Mouse (Mus musculus) heart, adult 2 months (tissue): Measurements from ENCODE around the gene Arhgap31. TPM values are rescaled to one million over a fixed set of nuclear protein-coding genes. Genes with fewer than 3 reads are reported as not detected.

Source experiments
- DNase-seq, 2 experiments: peaks; one replicate each; pipeline ENCODE4 v3.0.0; 2021
- H3K27ac ChIP-seq: fragments of 200-600 bp; 2 replicates; pipeline ENCODE4 v1.8.1; 2022
- H3K27me3 ChIP-seq: fragments of 200-500 bp; 2 replicates; pipeline ENCODE4 v1.6.1; 2012; ENCODE audit warnings: mild to moderate bottlenecking, low read length, inconsistent platforms, mixed read lengths; ENCODE audit not compliant: control insufficient read depth, insufficient read depth
- H3K36me3 ChIP-seq: fragments of 200-500 bp; 2 replicates; pipeline ENCODE4 v1.6.1; 2012; ENCODE audit warnings: low read length, inconsistent platforms; ENCODE audit not compliant: control insufficient read depth, insufficient read depth
- H3K4me1 ChIP-seq: fragments of 200-500 bp; 2 replicates; pipeline ENCODE4 v1.6.1; 2011; ENCODE audit warnings: low read length; ENCODE audit not compliant: control insufficient read depth, insufficient read depth
- H3K4me3 ChIP-seq: fragments of 200-600 bp; 2 replicates; pipeline ENCODE4 v1.8.1; 2022
- H3K79me2 ChIP-seq: fragments of 200-500 bp; replicated peaks from 2 replicates; pipeline ENCODE4 v1.6.1; 2012; ENCODE audit warnings: mild to moderate bottlenecking, inconsistent platforms, low read length, moderate library complexity, mixed read lengths; ENCODE audit not compliant: control insufficient read depth, insufficient read depth
- H3K9ac ChIP-seq: fragments of 200-500 bp; 2 replicates; pipeline ENCODE4 v1.6.1; 2012; ENCODE audit warnings: low read depth, mild to moderate bottlenecking, control low read depth, inconsistent platforms, low read length, mixed read lengths
- CTCF ChIP-seq: fragments of 200-600 bp; IDR thresholded peaks from 2 replicates; pipeline ENCODE4 v1.8.1; 2022; ENCODE audit warnings: antibody characterized with exemption, mild to moderate bottlenecking, moderate library complexity
- EP300 ChIP-seq: fragments of 200-500 bp; IDR thresholded peaks from 2 replicates; pipeline ENCODE4 v1.6.1; 2011; ENCODE audit warnings: low read depth, low read length, control low read depth; ENCODE audit not compliant: insufficient read depth
- POLR2A ChIP-seq: fragments of 200-500 bp; IDR thresholded peaks from 2 replicates; pipeline ENCODE4 v1.6.1; 2011; ENCODE audit warnings: mild to moderate bottlenecking, low read depth, low read length, control low read depth; ENCODE audit not compliant: insufficient read depth
- WGBS: fragments of 180-500 bp; shearing (Covaris S2); methylation state at CpG from one replicate; pipeline ENCODE4 v1.1.7; 2018; 5-methylcytosine and 5-hydroxymethylcytosine counted together
- intact Hi-C: fragments of 180-260 bp; cut with DNase I; formaldehyde crosslinking; loops from one replicate; pipeline ENCODE4 v1.15.1; 2025
- polyA plus RNA-seq: library from polyadenylated mRNA; depleted of rRNA; stranded (reverse); fragments of >200 nt; gene quantifications from 2 replicates; pipeline ENCODE4 v1.2.3, GENCODE M21; 2012
- total RNA-seq, 2 experiments: library from RNA; stranded (reverse); gene quantifications; 2 replicates each; pipeline ENCODE4 v1.2.3; 2021

The Arhgap31 gene
- total and polyA plus RNA-seq, 3 experiments, result 14.1 to 41.2 (median 38.2) TPM

- no peak overlapping the region for H3K9ac ChIP-seq
- intact Hi-C loops, result loop anchor here (2.0 kb wide), 1 partner anchor 55 kb away; no protein-coding TSS in a partner anchor
- no peak overlapping the region for H3K4me3 ChIP-seq
- DNase-seq, result peak; percentile 52 to 68
- H3K79me2 ChIP-seq, result no peaks in the 10 kb centered on the region
- H3K4me1 ChIP-seq, result peaks cover 8% of the 10 kb centered on the region
- peak overlapping the region; percentile 60 for H3K27ac ChIP-seq
- TF ChIP-seq POLR2A (no peak), CTCF (peak; percentile 56), EP300 (peak; percentile 89)
- 49% methylated on average over 12 of the region's 12 CpGs for WGBS
- peaks cover 11% of the 10 kb centered on the region for H3K36me3 ChIP-seq
- no peaks in the 10 kb centered on the region for H3K27me3 ChIP-seq
Measured at GRCm38 (mm10) chr16:38758104-38758861, 45.2 kb upstream of the Arhgap31 start.

- no peak overlapping the region for H3K9ac ChIP-seq
- peaks cover 7% of the 10 kb centered on the region for H3K4me1 ChIP-seq
- no peaks in the 10 kb centered on the region for H3K79me2 ChIP-seq
- DNase-seq, result no peak
- H3K27me3 ChIP-seq, result no peaks in the 10 kb centered on the region
- H3K27ac ChIP-seq, result peak overlapping the region; percentile 60
- H3K36me3 ChIP-seq, result peaks cover 11% of the 10 kb centered on the region
- no peak for TF ChIP-seq POLR2A
- 94% methylated on average over 19 of the region's 19 CpGs for WGBS
- no peak overlapping the region for H3K4me3 ChIP-seq
- intact Hi-C loops, result loop anchor here (2.0 kb wide), 2 partner anchors 15 to 55 kb away; partner anchors contain the start of gene B4galt4
Measured at GRCm38 (mm10) chr16:38757626-38758025, 44.6 kb upstream of the Arhgap31 start.

GRCm38 (mm10) chr16:38756572-38756971 lies 43.5 kb upstream of the Arhgap31 start:
- intact Hi-C loops, result loop anchor here (1.0 to 2.0 kb wide), 2 partner anchors 12 to 14 kb away; partner anchors contain the start of gene B4galt4
- Histone ChIP-seq H3K9ac (no peak overlapping the region), H3K4me3 (no peak overlapping the region)

GRCm38 (mm10) chr16:38756177-38756503 lies 43.1 kb upstream of the Arhgap31 start:
- Histone ChIP-seq H3K27ac (peak overlapping the region; percentile 8), H3K4me3 (no peak overlapping the region), H3K27me3 (no peaks in the 10 kb centered on the region), H3K36me3 (peaks cover 6% of the 10 kb centered on the region), H3K79me2 (no peaks in the 10 kb centered on the region), H3K4me1 (peaks cover 6% of the 10 kb centered on the region), H3K9ac (no peak overlapping the region)
- WGBS, result 32% methylated on average over 5 of the region's 5 CpGs
- intact Hi-C loops, result loop anchor here (1.0 to 2.0 kb wide), 2 partner anchors 12 to 13 kb away; partner anchors contain the start of gene B4galt4
- TF ChIP-seq POLR2A (no peak), CTCF (no peak), EP300 (no peak)
- peak in 1 of 2 experiments; percentile 36 for DNase-seq

More at GRCm38 (mm10) chr16:38756572-38756971, 43.5 kb upstream of the Arhgap31 start:
- Histone ChIP-seq H3K36me3 (peaks cover 11% of the 10 kb centered on the region), H3K4me1 (peaks cover 7% of the 10 kb centered on the region), H3K27me3 (no peaks in the 10 kb centered on the region), H3K27ac (peak overlapping the region; percentile 8), H3K79me2 (no peaks in the 10 kb centered on the region)
- TF ChIP-seq EP300 (no peak), POLR2A (no peak), CTCF (no peak)
- WGBS, result 58% methylated on average over 4 of the region's 4 CpGs
- no peak for DNase-seq

- TF ChIP-seq POLR2A, result no peak
- Histone ChIP-seq H3K27ac (peak overlapping the region; percentile 8), H3K79me2 (no peaks in the 10 kb centered on the region), H3K36me3 (peaks cover 6% of the 10 kb centered on the region), H3K9ac (no peak overlapping the region), H3K4me3 (no peak overlapping the region), H3K27me3 (no peaks in the 10 kb centered on the region), H3K4me1 (peaks cover 5% of the 10 kb centered on the region)
- WGBS, result 53% methylated on average over 7 of the region's 7 CpGs
- DNase-seq, result no peak
- intact Hi-C loops, result loop anchor here (1.0 to 2.0 kb wide), 2 partner anchors 13 kb away; partner anchors contain the start of gene B4galt4
Measured at GRCm38 (mm10) chr16:38755452-38756176, 42.5 kb upstream of the Arhgap31 start.

- TF ChIP-seq CTCF (no peak), EP300 (no peak), POLR2A (no peak)
- intact Hi-C loops, result no loop called here
- Histone ChIP-seq H3K4me3 (no peak overlapping the region), H3K36me3 (peaks cover 6% of the 10 kb centered on the region), H3K27me3 (no peaks in the 10 kb centered on the region), H3K79me2 (no peaks in the 10 kb centered on the region), H3K27ac (no peak overlapping the region), H3K9ac (no peak overlapping the region), H3K4me1 (peaks cover 5% of the 10 kb centered on the region)
- WGBS, result 40% methylated on average over 11 of the region's 11 CpGs
- DNase-seq, result no peak
Measured at GRCm38 (mm10) chr16:38753631-38754030, 40.6 kb upstream of the Arhgap31 start.
